Mouse (Mus musculus) limb, embryonic 12.5 days (tissue): ENCODE results near the gene Tnnt3. TPM values are rescaled to one million over a fixed set of nuclear protein-coding genes. Genes with fewer than 3 reads are reported as not detected.

ENCODE experiments used
- ATAC-seq: fragments of 200-750 bp; cut with Nextera tagmentation; 2 replicates; pipeline ENCODE4 v1.8.0; 2017; ENCODE audit warnings: low read depth, moderate TSS enrichment; ENCODE audit not compliant: insufficient number of reproducible peaks, insufficient read depth, low FRiP score, low TSS enrichment
- H3K27ac ChIP-seq: fragments of 300-500 bp; sonication (generic); 2 replicates; pipeline ENCODE4 v1.5.1; 2016; ENCODE audit warnings: mild to moderate bottlenecking, moderate library complexity
- H3K27me3 ChIP-seq: fragments of 300-500 bp; sonication (generic); 2 replicates; pipeline ENCODE4 v1.6.1; 2016; ENCODE audit warnings: mild to moderate bottlenecking, moderate library complexity
- H3K36me3 ChIP-seq: fragments of 300-500 bp; sonication (generic); 2 replicates; pipeline ENCODE4 v1.6.1; 2016; ENCODE audit warnings: mild to moderate bottlenecking, moderate library complexity
- H3K4me1 ChIP-seq: fragments of 300-500 bp; sonication (generic); replicated peaks from 2 replicates; pipeline ENCODE4 v1.6.1; 2016
- H3K4me2 ChIP-seq: fragments of 300-500 bp; sonication (generic); 2 replicates; pipeline ENCODE4 v1.6.1; 2016; ENCODE audit warnings: mild to moderate bottlenecking, moderate library complexity
- H3K4me3 ChIP-seq: fragments of 300-500 bp; sonication (generic); replicated peaks from 2 replicates; pipeline ENCODE4 v1.5.1; 2016; ENCODE audit warnings: mild to moderate bottlenecking
- H3K9ac ChIP-seq: fragments of 300-500 bp; sonication (generic); replicated peaks from 2 replicates; pipeline ENCODE4 v1.6.1; 2016; ENCODE audit warnings: mild to moderate bottlenecking, moderate library complexity
- H3K9me3 ChIP-seq: fragments of 300-500 bp; sonication (generic); 2 replicates; pipeline ENCODE4 v1.6.1; 2016; ENCODE audit warnings: mild to moderate bottlenecking, moderate library complexity
- WGBS: fragments of 180-500 bp; shearing (Covaris S2); methylation state at CpG from one replicate; pipeline ENCODE4 v1.1.7; 2016; 5-methylcytosine and 5-hydroxymethylcytosine counted together
- polyA plus RNA-seq: library from polyadenylated mRNA; unstranded; fragments of >200 nt; fragmentation: Nextera tagmentation; extraction: Ambion mirVana; gene quantifications from 2 replicates; pipeline ENCODE4 v1.2.1, GENCODE M21; 2016

Gene Tnnt3
- polyA plus RNA-seq, 1 experiment from 2014 or later, result 14.3 TPM

DNA sequence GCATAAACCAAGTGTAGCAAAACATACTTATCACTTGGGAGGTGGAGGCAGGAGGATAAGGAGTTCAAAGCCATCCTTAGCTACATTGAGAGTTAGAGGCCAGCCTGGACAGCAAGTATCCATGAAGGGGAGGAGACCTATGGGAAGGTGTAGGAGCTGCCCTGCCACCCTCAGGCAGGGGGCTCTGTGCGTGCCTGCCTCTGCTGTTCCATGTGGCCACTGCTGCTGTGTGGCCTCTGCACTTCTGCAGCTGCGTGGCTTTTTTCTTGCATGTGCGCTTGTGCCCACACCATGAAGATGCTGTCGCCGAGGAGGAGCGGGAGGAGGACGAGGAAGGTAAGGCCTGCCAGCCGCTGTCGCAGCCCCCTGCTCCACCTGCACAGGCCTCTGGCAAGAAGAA is 8.8 kb downstream of the Tnnt3 start:
- H3K4me3 ChIP-seq, result no peak overlapping the region
- ATAC-seq, result no peak
- no peak overlapping the region for H3K4me2 ChIP-seq
- no peaks in the 10 kb centered on the region for H3K36me3 ChIP-seq
- no peak overlapping the region for H3K9ac ChIP-seq
- WGBS, result 94% methylated on average over 9 of the region's 9 CpGs
- H3K9me3 ChIP-seq, result no peaks in the 10 kb centered on the region
- no peaks in the 10 kb centered on the region for H3K27me3 ChIP-seq
- H3K27ac ChIP-seq, result no peak overlapping the region
- H3K4me1 ChIP-seq, result peaks cover 49% of the 10 kb centered on the region

DNA sequence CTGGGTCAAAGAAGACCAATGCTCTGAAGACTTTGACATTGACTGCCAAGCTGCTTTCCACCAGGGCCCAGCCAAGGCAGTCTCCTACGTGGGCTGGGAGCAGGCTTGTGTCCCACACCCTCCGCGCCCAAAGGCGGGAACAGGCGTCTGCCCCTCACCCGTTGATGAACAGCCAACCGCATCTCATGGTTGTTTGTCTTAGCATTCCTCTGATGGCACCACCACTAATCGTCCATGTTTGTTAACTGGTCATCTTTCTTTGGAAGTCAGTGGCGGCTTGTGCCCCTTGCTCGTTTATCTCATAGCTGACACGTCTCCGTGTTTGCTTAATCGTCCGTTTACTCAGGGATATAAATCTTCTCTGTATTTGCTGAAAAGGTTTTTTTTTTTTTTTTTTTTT is 10.9 kb downstream of the Tnnt3 start:
- no peak for ATAC-seq
- WGBS, result 15% methylated on average over 14 of the region's 14 CpGs
- Histone ChIP-seq H3K27me3 (no peaks in the 10 kb centered on the region), H3K9ac (no peak overlapping the region), H3K4me1 (peaks cover 49% of the 10 kb centered on the region), H3K27ac (peak overlapping the region; percentile 98), H3K4me2 (peak overlapping the region; percentile 17; the same call in 1 of the 2 replicates), H3K36me3 (no peaks in the 10 kb centered on the region), H3K9me3 (no peaks in the 10 kb centered on the region), H3K4me3 (no peak overlapping the region)

DNA sequence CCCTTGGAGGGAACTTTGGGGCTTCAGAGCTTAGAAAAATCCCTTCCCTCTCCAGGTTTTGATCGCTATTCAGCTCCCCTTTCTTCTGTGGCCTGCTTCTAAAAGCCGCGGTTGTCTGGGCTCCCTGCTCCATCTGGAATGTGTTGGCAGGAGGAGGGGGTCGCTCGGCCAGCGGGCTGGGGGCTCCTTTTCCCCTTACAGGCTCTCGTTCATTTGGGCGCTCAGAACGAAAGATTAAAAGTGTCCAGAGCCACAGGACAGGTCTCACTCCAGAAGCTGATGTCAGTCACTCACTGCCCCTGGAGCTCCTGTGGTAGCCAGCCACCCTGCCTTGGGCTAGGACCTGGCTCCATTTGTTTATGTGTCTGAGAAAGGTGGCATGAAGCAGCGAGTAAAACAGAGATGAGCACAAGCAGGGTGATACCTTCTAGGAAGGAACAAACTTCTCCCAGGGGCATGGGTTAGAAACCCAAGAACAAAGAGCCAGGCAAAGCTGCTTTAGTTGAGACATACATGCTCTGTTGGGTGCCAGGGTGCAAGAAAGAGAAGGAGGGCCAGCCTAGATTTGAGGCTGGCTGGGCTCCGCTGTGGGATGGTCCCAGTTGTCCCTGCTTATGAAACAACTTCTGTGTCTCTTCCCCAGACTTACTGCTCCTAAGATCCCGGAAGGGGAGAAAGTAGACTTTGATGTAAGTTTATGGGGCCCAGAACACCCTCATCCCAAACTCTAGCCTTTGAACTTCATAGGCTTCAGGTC is 11.6 kb downstream of the Tnnt3 start:
- H3K4me2 ChIP-seq, result no peak overlapping the region; the same call in 1 of the 2 replicates
- H3K27me3 ChIP-seq, result no peaks in the 10 kb centered on the region
- no peak overlapping the region for H3K9ac ChIP-seq
- peaks cover 47% of the 10 kb centered on the region for H3K4me1 ChIP-seq
- no peak overlapping the region for H3K4me3 ChIP-seq
- H3K27ac ChIP-seq, result peak overlapping the region; percentile 98
- no peak for ATAC-seq
- H3K9me3 ChIP-seq, result no peaks in the 10 kb centered on the region
- WGBS, result 12% methylated on average over 12 of the region's 12 CpGs
- H3K36me3 ChIP-seq, result no peaks in the 10 kb centered on the region

DNA sequence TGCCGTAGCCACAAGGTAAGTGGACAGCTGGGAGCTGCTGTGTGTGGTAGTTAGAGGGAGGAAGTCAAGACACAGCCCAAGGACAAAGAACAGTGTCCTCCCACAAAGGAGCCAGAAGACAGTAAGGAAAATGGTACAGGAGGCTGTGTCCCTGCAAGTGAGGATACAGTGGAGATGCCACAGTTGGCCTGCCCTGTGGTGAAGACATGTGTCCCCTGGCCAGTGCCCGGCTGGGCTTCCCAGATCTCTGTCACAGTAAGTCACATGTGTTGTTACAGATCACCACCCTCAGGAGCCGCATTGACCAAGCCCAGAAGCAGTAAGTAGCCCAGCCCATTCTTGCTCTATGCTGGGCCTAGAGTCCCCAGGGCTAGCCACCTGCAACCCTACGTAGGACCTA is 15.4 kb downstream of the Tnnt3 start:
- Histone ChIP-seq H3K27me3 (no peaks in the 10 kb centered on the region), H3K9me3 (no peaks in the 10 kb centered on the region), H3K4me1 (peaks cover 42% of the 10 kb centered on the region), H3K9ac (no peak overlapping the region), H3K27ac (peak overlapping the region; percentile 35; the same call in 1 of the 2 replicates), H3K36me3 (no peaks in the 10 kb centered on the region), H3K4me3 (no peak overlapping the region), H3K4me2 (no peak overlapping the region)
- WGBS, result 82% methylated on average over 4 of the region's 4 CpGs
- ATAC-seq, result no peak

DNA sequence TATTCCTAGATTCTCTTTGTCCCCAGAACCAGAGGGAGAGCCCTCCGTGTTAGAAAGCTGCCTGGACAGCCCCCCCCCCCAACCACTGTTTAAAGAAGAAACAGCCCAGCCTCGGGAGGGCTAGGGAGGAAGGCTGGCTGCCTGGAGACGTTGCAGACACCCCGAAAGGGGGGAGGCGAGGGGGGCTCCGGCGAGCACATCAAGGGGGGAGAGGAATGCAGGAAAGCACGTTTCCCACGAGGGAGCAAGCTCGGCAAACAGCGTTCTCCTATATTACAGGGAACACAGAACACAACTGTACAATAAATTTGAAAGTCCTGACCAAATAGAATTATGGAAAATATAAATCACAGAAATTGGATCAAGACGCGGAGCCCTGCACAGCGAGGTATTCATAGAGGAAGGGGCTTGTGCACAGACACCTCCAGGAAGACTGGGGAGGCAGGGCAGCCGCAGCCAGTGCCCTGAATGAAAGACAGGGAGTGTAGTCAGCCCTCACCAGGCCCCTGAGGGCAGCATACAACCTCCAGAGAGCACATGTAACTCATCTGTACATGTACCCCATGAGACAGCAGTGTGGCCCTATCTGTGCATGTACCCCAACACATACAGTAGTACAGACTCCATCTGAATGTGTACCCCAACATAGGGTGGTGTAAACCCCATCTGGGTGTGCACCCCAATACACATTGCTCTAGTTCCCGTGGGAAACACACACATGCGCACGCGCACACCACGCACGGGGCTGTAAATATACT is 17.8 kb downstream of the Tnnt3 start:
- H3K27me3 ChIP-seq, result no peaks in the 10 kb centered on the region
- no peak overlapping the region for H3K9ac ChIP-seq
- no peaks in the 10 kb centered on the region for H3K36me3 ChIP-seq
- 33% methylated on average over 21 of the region's 21 CpGs for WGBS
- H3K4me2 ChIP-seq, result peak overlapping the region; percentile 31
- H3K9me3 ChIP-seq, result no peaks in the 10 kb centered on the region
- H3K4me3 ChIP-seq, result 0 out of 2 replicates have a peak overlapping the region, but pooled peaks have one; percentile 1
- peaks cover 22% of the 10 kb centered on the region for H3K4me1 ChIP-seq
- H3K27ac ChIP-seq, result peak overlapping the region; percentile 92
- peak; percentile 88 for ATAC-seq

DNA sequence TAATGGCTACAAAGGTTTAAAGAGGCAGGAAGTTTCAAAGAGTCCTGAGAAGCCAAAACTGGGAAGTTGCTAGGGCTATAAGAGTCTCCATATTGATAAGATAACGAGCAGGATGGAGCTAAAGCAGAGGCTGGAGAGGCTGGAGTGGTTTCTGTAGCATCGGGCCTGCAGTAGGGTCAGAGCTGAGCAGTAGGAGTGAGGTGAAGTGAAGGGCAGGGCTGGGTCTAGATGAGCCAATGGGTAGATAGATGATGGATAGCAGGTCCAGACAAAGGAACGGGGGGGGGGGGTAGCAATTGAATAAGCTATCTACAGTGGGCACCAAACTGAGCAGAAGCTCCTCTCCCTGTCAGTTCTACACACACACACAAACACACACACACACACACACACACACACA is 18.9 kb downstream of the Tnnt3 start:
- Histone ChIP-seq H3K9me3 (no peaks in the 10 kb centered on the region), H3K27me3 (no peaks in the 10 kb centered on the region), H3K4me1 (peaks cover 26% of the 10 kb centered on the region), H3K27ac (peak overlapping the region; percentile 20; the same call in 1 of the 2 replicates), H3K4me2 (no peak overlapping the region), H3K4me3 (no peak overlapping the region), H3K9ac (no peak overlapping the region), H3K36me3 (no peaks in the 10 kb centered on the region)
- WGBS, result 80% methylated on average over 2 of the region's 3 CpGs
- ATAC-seq, result no peak

DNA sequence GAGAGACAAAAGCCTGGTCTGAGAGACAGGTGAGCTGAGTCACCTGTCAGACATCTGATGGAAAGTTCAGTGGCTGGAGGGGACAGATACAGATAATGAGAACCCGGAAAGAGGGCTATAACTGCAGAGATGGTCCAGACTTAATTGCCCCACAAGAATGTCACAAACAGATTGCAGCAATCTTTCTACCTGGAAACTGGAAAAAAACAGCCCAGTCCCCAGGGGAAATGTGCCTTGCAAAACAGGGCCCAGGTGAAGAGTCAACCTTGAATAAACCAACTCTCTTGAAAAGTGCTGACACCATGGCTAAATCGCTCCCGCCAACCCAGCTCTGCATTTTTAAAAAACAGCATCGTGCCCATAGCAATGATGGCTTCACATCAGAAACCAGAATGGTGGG is 21.7 kb downstream of the Tnnt3 start:
- no peak overlapping the region for H3K4me2 ChIP-seq
- 77% methylated on average over 4 of the region's 4 CpGs for WGBS
- H3K9me3 ChIP-seq, result no peaks in the 10 kb centered on the region
- H3K36me3 ChIP-seq, result no peaks in the 10 kb centered on the region
- no peak for ATAC-seq
- H3K4me1 ChIP-seq, result peaks cover 48% of the 10 kb centered on the region
- no peak overlapping the region for H3K4me3 ChIP-seq
- no peaks in the 10 kb centered on the region for H3K27me3 ChIP-seq
- H3K27ac ChIP-seq, result peak overlapping the region; percentile 72
- no peak overlapping the region for H3K9ac ChIP-seq

DNA sequence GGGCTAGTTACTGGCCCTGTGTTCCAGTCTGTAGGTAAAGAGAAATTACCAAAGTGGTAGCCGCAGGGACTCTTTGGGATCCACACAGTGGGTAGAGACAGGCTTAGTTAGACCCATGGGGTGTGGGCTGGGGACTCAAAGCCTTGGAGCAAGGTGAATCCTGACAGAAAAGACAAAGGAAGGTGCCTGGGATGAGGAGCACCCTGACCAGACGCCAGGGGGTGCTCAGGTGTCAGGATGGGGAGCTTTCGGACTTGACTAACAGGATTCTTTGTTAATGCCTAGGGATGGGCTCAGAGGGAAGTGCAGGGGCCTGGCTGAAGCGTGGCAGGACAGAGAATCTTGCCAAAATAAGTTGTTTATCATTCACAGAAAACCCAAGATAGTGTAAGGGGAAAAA is 23.7 kb downstream of the Tnnt3 start:
- no peak overlapping the region for H3K4me3 ChIP-seq
- peak overlapping the region; percentile 89 for H3K27ac ChIP-seq
- no peaks in the 10 kb centered on the region for H3K27me3 ChIP-seq
- H3K9ac ChIP-seq, result no peak overlapping the region
- no peak overlapping the region for H3K4me2 ChIP-seq
- no peak for ATAC-seq
- peaks cover 47% of the 10 kb centered on the region for H3K4me1 ChIP-seq
- H3K9me3 ChIP-seq, result no peaks in the 10 kb centered on the region
- WGBS, result 23% methylated on average over 4 of the region's 4 CpGs
- H3K36me3 ChIP-seq, result no peaks in the 10 kb centered on the region

DNA sequence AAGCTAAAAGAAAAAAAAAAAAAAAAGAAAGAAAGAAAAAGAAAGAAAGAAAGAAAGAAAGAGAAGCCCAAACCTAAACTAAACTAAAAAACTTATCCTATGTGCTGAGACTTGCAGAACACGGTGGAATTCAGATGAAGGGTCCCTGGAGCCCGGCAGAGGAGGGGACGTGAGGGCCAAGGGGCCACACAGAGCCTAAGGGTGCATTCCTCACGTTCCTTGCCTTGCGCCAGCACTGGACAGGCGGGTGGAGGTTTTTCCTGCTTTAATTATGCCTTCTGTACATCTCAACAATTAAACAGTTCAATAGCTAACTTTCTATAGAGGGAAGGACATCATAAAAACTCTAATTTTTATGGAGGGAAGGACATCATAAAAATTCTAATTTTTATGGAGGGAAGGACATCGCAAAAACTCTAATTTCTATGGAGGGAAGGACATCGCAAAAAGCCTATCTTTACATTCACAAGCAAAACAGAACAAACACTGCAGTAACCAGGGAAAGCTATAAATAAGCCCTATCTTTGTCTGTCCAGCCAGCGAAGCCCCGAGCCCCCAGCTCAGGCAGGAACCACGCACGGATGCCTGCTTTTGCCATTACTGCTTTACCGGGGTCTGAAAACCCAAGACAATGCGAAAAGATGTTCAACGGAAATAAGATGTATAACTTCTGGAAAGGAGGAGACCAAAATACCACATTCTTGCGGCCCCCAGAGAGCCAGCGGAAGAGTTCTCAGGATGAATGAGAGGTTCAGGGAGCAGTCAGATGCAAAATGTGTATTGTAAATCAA is 24.8 kb downstream of the Tnnt3 start:
- Histone ChIP-seq H3K4me1 (peaks cover 56% of the 10 kb centered on the region), H3K27ac (peak overlapping the region; percentile 89), H3K36me3 (no peaks in the 10 kb centered on the region), H3K9ac (no peak overlapping the region), H3K4me2 (no peak overlapping the region), H3K9me3 (no peaks in the 10 kb centered on the region), H3K27me3 (no peaks in the 10 kb centered on the region), H3K4me3 (no peak overlapping the region)
- no peak for ATAC-seq
- 27% methylated on average over 17 of the region's 17 CpGs for WGBS

DNA sequence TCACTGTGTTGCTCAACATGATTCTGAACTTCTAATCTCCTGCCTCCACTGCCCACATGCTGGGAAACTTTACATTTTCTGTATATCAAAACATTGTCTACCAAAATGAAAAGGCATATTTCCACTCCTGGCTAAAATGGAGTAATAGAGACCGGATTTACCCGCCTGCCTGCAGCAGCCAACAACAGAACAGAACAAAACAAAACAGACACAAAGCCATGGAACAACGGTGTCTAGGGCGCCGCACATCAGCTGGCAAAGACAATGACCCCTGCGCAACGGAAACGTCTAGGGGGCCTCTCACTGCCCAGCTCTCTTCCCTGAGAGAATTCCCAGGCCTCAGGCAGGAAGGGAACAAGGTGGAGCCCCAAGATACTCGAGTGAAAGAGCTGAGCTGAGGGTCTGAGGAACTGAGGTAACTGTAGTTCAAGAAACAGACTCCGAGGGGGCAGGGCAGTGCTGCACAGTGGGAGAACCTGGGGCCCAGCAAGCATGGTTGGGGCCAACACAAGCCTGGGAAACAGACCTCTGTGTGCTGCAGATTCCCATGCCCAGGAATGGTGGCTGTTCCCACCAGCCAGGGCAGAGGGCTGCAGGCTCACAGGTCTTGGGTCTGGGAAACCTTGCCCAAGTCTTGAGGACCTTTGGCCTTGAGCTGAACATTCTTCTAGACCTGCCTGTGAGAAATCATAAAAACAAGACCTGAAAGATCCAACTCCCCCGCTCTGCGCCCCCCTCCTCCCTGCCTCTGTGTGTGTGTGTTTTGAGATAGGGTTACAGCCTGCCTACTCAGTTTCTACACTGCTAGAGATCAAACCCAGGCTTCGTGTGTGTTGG is 26.9 kb downstream of the Tnnt3 start:
- Histone ChIP-seq H3K27me3 (no peaks in the 10 kb centered on the region), H3K36me3 (no peaks in the 10 kb centered on the region), H3K4me1 (peaks cover 71% of the 10 kb centered on the region), H3K27ac (peak overlapping the region; percentile 92), H3K4me2 (peak overlapping the region; percentile 0; the same call in 1 of the 2 replicates), H3K4me3 (no peak overlapping the region), H3K9me3 (no peaks in the 10 kb centered on the region), H3K9ac (no peak overlapping the region; the same call in 1 of the 2 replicates)
- ATAC-seq, result peak; percentile 35; the same call in 1 of the 2 replicates
- 43% methylated on average over 13 of the region's 13 CpGs for WGBS
